13 mouse cellular contexts compared by ENCODE assay signal in genomic region chr7:101095560-101095959, GRCm38 (mm10). TPM values are rescaled to one million over a fixed set of nuclear protein-coding genes. Genes with fewer than 3 reads are reported as not detected.
DNase-seq lines count a peak whose midpoint lies in the region; ATAC-seq and TF ChIP-seq lines count a peak whose summit lies in the region.
"Had no signal": no experiment of that assay in that cellular context is flagged by ENCODE, and none has a peak within 500 bp of the region (broad histone marks: within the 10 kb centered on the region; RNA-seq: fewer than 3 reads in every experiment).

No protein-coding gene starts in this region.

- H3K27ac ChIP-seq in hindbrain, postnatal 0 days = no peak overlapping the region
- H3K27ac ChIP-seq in hindbrain, embryonic 12.5 days = no peak overlapping the region
- no peak overlapping the region for H3K27ac ChIP-seq in limb, embryonic 10.5 days
- H3K27ac ChIP-seq: embryonic facial prominence, embryonic 15.5 days; heart, adult 2 months; liver, embryonic 14.5 days had no signal

- no peaks in the 10 kb centered on the region for H3K27me3 ChIP-seq in hindbrain, postnatal 0 days (ENCODE audit: insufficient read depth, low read length)
- H3K27me3 ChIP-seq in hindbrain, embryonic 12.5 days = no peaks in the 10 kb centered on the region
- H3K27me3 ChIP-seq in splenic B cell, adult 2 months (ENCODE audit: control insufficient read depth, insufficient read depth, low read length, poor library complexity, severe bottlenecking) = no peaks in the 10 kb centered on the region
- no peaks in the 10 kb centered on the region for H3K27me3 ChIP-seq in limb, embryonic 10.5 days (ENCODE audit: low read depth, poor library complexity, severe bottlenecking)
- H3K27me3 ChIP-seq: embryonic facial prominence, embryonic 15.5 days had no signal

- no peak overlapping the region for H3K4me2 ChIP-seq in hindbrain, postnatal 0 days (ENCODE audit: low read depth, low read length)
- H3K4me2 ChIP-seq in hindbrain, embryonic 12.5 days (replicated peaks) = no peak overlapping the region
- H3K4me2 ChIP-seq: embryonic facial prominence, embryonic 15.5 days had no signal

- no peak overlapping the region for H3K9ac ChIP-seq in hindbrain, postnatal 0 days (replicated peaks; ENCODE audit: low read length)
- H3K9ac ChIP-seq in hindbrain, embryonic 12.5 days = no peak overlapping the region
- H3K9ac ChIP-seq: embryonic facial prominence, embryonic 15.5 days; forebrain, postnatal 0 days; liver, embryonic 14.5 days had no signal

- TF ChIP-seq CTCF in hindbrain, postnatal 0 days (IDR thresholded peaks at IDR 0.05; ENCODE audit: low read depth) = no peak

- H3K36me3 ChIP-seq in hindbrain, postnatal 0 days (ENCODE audit: insufficient read depth, low read length) = no peaks in the 10 kb centered on the region
- no peaks in the 10 kb centered on the region for H3K36me3 ChIP-seq in hindbrain, embryonic 12.5 days
- H3K36me3 ChIP-seq in splenic B cell, adult 2 months (ENCODE audit: control insufficient read depth, insufficient read depth, low read length, poor library complexity, severe bottlenecking) = no peaks in the 10 kb centered on the region
- H3K36me3 ChIP-seq in limb, embryonic 10.5 days = no peaks in the 10 kb centered on the region
- H3K36me3 ChIP-seq: embryonic facial prominence, embryonic 15.5 days had no signal

- DNase-seq in cerebellum, postnatal 10 days = peak; percentile 35 to 40
- no peak for DNase-seq in cerebellum, adult 18-20 months
- DNase-seq in hindbrain, postnatal 0 days (ENCODE audit: low spot score) = peak; percentile 17
- DNase-seq in thymus, postnatal 0 days (ENCODE audit: low spot score) = peak; percentile 40
- DNase-seq in thymus, postnatal 25 days = no peak
- peak; percentile 59 for DNase-seq in splenic B cell, adult 2 months (ENCODE audit: low read depth, low spot score)
- DNase-seq in limb, embryonic 10.5 days (ENCODE audit: low spot score) = no peak
- DNase-seq: cerebellum, postnatal 25 days; forebrain, postnatal 0 days had no signal

- no peak overlapping the region for H3K4me3 ChIP-seq in hindbrain, postnatal 0 days (ENCODE audit: low read length)
- H3K4me3 ChIP-seq in hindbrain, embryonic 12.5 days = no peak overlapping the region
- no peak overlapping the region for H3K4me3 ChIP-seq in limb, embryonic 10.5 days
- H3K4me3 ChIP-seq: embryonic facial prominence, embryonic 15.5 days; heart, adult 2 months had no signal

- 63% methylated on average over 5 of the region's 5 CpGs for WGBS in hindbrain, postnatal 0 days
- WGBS in hindbrain, embryonic 12.5 days = 72% methylated on average over 5 of the region's 5 CpGs
- WGBS in limb, embryonic 10.5 days = 89% methylated on average over 5 of the region's 5 CpGs

- no peaks in the 10 kb centered on the region for H3K9me3 ChIP-seq in hindbrain, postnatal 0 days (ENCODE audit: low read length)
- no peaks in the 10 kb centered on the region for H3K9me3 ChIP-seq in hindbrain, embryonic 12.5 days (replicated peaks)
- no peaks in the 10 kb centered on the region for H3K9me3 ChIP-seq in limb, embryonic 10.5 days (replicated peaks)
- H3K9me3 ChIP-seq: embryonic facial prominence, embryonic 15.5 days had no signal

- no peaks in the 10 kb centered on the region for H3K4me1 ChIP-seq in hindbrain, postnatal 0 days (ENCODE audit: insufficient read depth, low read length)
- no peaks in the 10 kb centered on the region for H3K4me1 ChIP-seq in hindbrain, embryonic 12.5 days
- H3K4me1 ChIP-seq in limb, embryonic 10.5 days = peaks cover 11% of the 10 kb centered on the region; the same call in 1 of the 2 replicates
- H3K4me1 ChIP-seq: embryonic facial prominence, embryonic 15.5 days had no signal

- ATAC-seq in hindbrain, postnatal 0 days = no peak
- ATAC-seq in hindbrain, embryonic 12.5 days (ENCODE audit: low FRiP score) = no peak
- ATAC-seq: forebrain, postnatal 0 days had no signal

RNA-seq across cellular contexts. Expression of gene Fchsd2, which starts 2.9 kb away (rescaled TPM):
- total RNA-seq in hindbrain, postnatal 0 days (2014; rRNA removed) = 42.9 and 43.1 TPM in 2 replicates
- polyA plus RNA-seq in hindbrain, postnatal 0 days (2015; fragmentation: Nextera tagmentation; extraction: Ambion mirVana) = 32.1 and 34.2 TPM in 2 replicates
- 40.0 and 40.5 TPM in 2 replicates for polyA plus RNA-seq in hindbrain, embryonic 12.5 days (2016; fragmentation: Nextera tagmentation; extraction: Ambion mirVana)
- 16.9 and 17.8 TPM in 2 replicates for polyA plus RNA-seq in thymus, postnatal 0 days (2015; fragmentation: Nextera tagmentation; extraction: Ambion mirVana)
- 16.1 and 21.5 TPM in 2 replicates for polyA plus RNA-seq in limb, embryonic 10.5 days (2016; fragmentation: Nextera tagmentation; extraction: Ambion mirVana)

Comparison
In these comparisons a context has a peak if more than half of its experiments do, and no peak if none do; other contexts are left out.
1. DNase-seq: peak in cerebellum, postnatal 10 days (2 of 2), hindbrain, postnatal 0 days (single experiment), thymus, postnatal 0 days (single experiment) and splenic B cell, adult 2 months (single experiment); none in cerebellum, adult 18-20 months (0 of 2), thymus, postnatal 25 days (single experiment) and limb, embryonic 10.5 days (single experiment).